Mouse (Mus musculus) CH12.LX (cell line): ENCODE measurements around the gene Zfp277. TPM values are rescaled to one million over a fixed set of nuclear protein-coding genes. Genes with fewer than 3 reads are reported as not detected.

Experiments
- DNase-seq: peaks from one replicate; pipeline ENCODE4 v3.0.0-alpha.2; 2013; ENCODE audit errors: extremely low read depth
- H3K27ac ChIP-seq: 2 replicates; pipeline ENCODE4 v1.5.1; 2012; ENCODE audit warnings: low read depth, mild to moderate bottlenecking, control low read depth, moderate library complexity; ENCODE audit not compliant: insufficient read depth
- H3K27me3 ChIP-seq: replicated peaks from 2 replicates; pipeline ENCODE3; 2012; ENCODE audit warnings: inconsistent platforms
- H3K36me3 ChIP-seq, 2 experiments: replicated peaks in 1 of 2; 2 replicates each; pipeline versions ENCODE3 to v1.6.1; 2012; ENCODE audit warnings: inconsistent platforms in 1 of 2, low read length in 1 of 2, mild to moderate bottlenecking in 1 of 2, mixed read lengths in 1 of 2, moderate library complexity in 1 of 2; ENCODE audit not compliant: control insufficient read depth in 1 of 2, insufficient read depth in 1 of 2
- H3K4me1 ChIP-seq, 2 experiments: 2 replicates each; pipeline ENCODE4 v1.6.1; 2012; ENCODE audit warnings: inconsistent platforms in 1 of 2, moderate library complexity in 1 of 2; ENCODE audit not compliant: insufficient read depth in 2 of 2, control insufficient read depth in 1 of 2
- H3K4me2 ChIP-seq: 2 replicates; pipeline ENCODE4 v1.6.1; 2012; ENCODE audit warnings: low read depth, mild to moderate bottlenecking, control low read depth; ENCODE audit not compliant: poor library complexity, insufficient read depth, severe bottlenecking
- H3K4me3 ChIP-seq, 3 experiments: fragments of 150-350 bp in 1 of 3; sonication (generic) in 1 of 3; replicated peaks in 1 of 3; 2 replicates each; pipeline versions ENCODE3 to v1.5.1; 2011 to 2012; ENCODE audit warnings: low read depth in 2 of 3, low read length in 2 of 3, mild to moderate bottlenecking in 2 of 3, moderate library complexity in 2 of 3, control low read depth in 1 of 3, improper control_type of control experiment in 1 of 3, inconsistent platforms in 1 of 3, mixed read lengths in 1 of 3; ENCODE audit not compliant: poor library complexity in 1 of 3
- H3K79me2 ChIP-seq: replicated peaks from 2 replicates; pipeline ENCODE4 v1.6.1; 2012; ENCODE audit warnings: mild to moderate bottlenecking, moderate library complexity; ENCODE audit not compliant: control insufficient read depth, poor library complexity, insufficient read depth, severe bottlenecking; ENCODE audit errors: extremely low read depth
- H3K9ac ChIP-seq: 2 replicates; pipeline ENCODE4 v1.6.1; 2012; ENCODE audit warnings: low read depth, mild to moderate bottlenecking, control low read depth, moderate library complexity; ENCODE audit not compliant: insufficient read depth
- H3K9me3 ChIP-seq: replicated peaks from 2 replicates; pipeline ENCODE3; 2012; ENCODE audit warnings: low read length, inconsistent platforms, mixed read lengths
- BHLHE40 ChIP-seq: IDR thresholded peaks from 2 replicates; pipeline ENCODE4 v1.6.1; 2011; ENCODE audit warnings: mild to moderate bottlenecking, low read depth, low read length, improper control_type of control experiment
- CHD1 ChIP-seq: IDR thresholded peaks from 2 replicates; pipeline ENCODE4 v1.6.1; 2012; ENCODE audit warnings: low read depth, low read length, improper control_type of control experiment, inconsistent platforms
- CHD2 ChIP-seq: IDR thresholded peaks from 2 replicates; pipeline ENCODE4 v1.6.1; 2011; ENCODE audit warnings: low read length, improper control_type of control experiment
- E2F4 ChIP-seq: IDR thresholded peaks from 2 replicates; pipeline ENCODE4 v1.6.1; 2011; ENCODE audit warnings: low read depth, low read length, improper control_type of control experiment; ENCODE audit not compliant: insufficient replicate concordance
- GABPA ChIP-seq: IDR thresholded peaks from 2 replicates; pipeline ENCODE4 v1.6.1; 2012; ENCODE audit warnings: low read depth, low read length, improper control_type of control experiment, inconsistent platforms; ENCODE audit not compliant: insufficient replicate concordance
- HCFC1 ChIP-seq: IDR thresholded peaks from 2 replicates; pipeline ENCODE4 v1.6.1; 2012; ENCODE audit warnings: low read depth, mild to moderate bottlenecking, inconsistent platforms, low read length, improper control_type of control experiment
- JUN ChIP-seq: IDR thresholded peaks from 2 replicates; pipeline ENCODE4 v1.6.1; 2011; ENCODE audit warnings: low read depth, mild to moderate bottlenecking, low read length, improper control_type of control experiment, moderate library complexity; ENCODE audit not compliant: insufficient read depth
- KAT2A ChIP-seq: IDR thresholded peaks from 2 replicates; pipeline ENCODE4 v1.6.1; 2012; ENCODE audit warnings: low read length, improper control_type of control experiment, inconsistent platforms; ENCODE audit not compliant: insufficient replicate concordance
- MAFK ChIP-seq: IDR thresholded peaks from 2 replicates; pipeline ENCODE4 v1.6.1; 2011; ENCODE audit warnings: low read length, improper control_type of control experiment; ENCODE audit not compliant: insufficient replicate concordance
- NELFE ChIP-seq: IDR thresholded peaks from 2 replicates; pipeline ENCODE4 v1.6.1; 2011; ENCODE audit warnings: low read depth, low read length, improper control_type of control experiment
- NRF1 ChIP-seq: IDR thresholded peaks from 2 replicates; pipeline ENCODE4 v1.6.1; 2014; ENCODE audit warnings: low read depth, mild to moderate bottlenecking, inconsistent platforms, low read length, improper control_type of control experiment, moderate library complexity
- PAX5 ChIP-seq: IDR thresholded peaks from 2 replicates; pipeline ENCODE4 v1.6.1; 2012; ENCODE audit warnings: low read length, inconsistent platforms, mixed read lengths
- TBP ChIP-seq: conservative IDR thresholded peaks from 2 replicates; pipeline ENCODE4 v1.6.1; 2011; ENCODE audit warnings: low read depth, low read length, improper control_type of control experiment
- TCF12 ChIP-seq: IDR thresholded peaks from 2 replicates; pipeline ENCODE4 v1.6.1; 2014; ENCODE audit warnings: low read depth, mild to moderate bottlenecking, inconsistent platforms, low read length, improper control_type of control experiment
- ZC3H11A ChIP-seq: IDR thresholded peaks from 2 replicates; pipeline ENCODE4 v1.6.1; 2012; ENCODE audit warnings: low read depth, mild to moderate bottlenecking, inconsistent platforms, low read length, improper control_type of control experiment
- ZKSCAN1 ChIP-seq: IDR thresholded peaks from 2 replicates; pipeline ENCODE4 v1.6.1; 2012; ENCODE audit warnings: low read depth, inconsistent platforms, low read length, improper control_type of control experiment, borderline replicate concordance
- ZNF384 ChIP-seq: IDR thresholded peaks from 2 replicates; pipeline ENCODE4 v1.6.1; 2012; ENCODE audit warnings: low read depth, low read length, improper control_type of control experiment, inconsistent platforms
- dilution Hi-C: fragments of 300-500 bp; cut with MboI; formaldehyde crosslinking; loops from 2 replicates; pipeline ENCODE4 v1.14.3; 2020; ENCODE audit warnings: low sequenced_read_pairs; ENCODE audit not compliant: extremely low pct_unique_long_range_greater_than_20kb, extremely low pct_ligation_motif_present
- in situ Hi-C: fragments of 300-500 bp; cut with MboI; formaldehyde crosslinking; loops from 3 replicates; pipeline ENCODE4 v1.14.3; 2019; ENCODE audit warnings: low sequenced_read_pairs, low pct_ligation_motif_present, low pct_unique_long_range_greater_than_20kb, mixed read lengths
- polyA plus RNA-seq: library from polyadenylated mRNA; unstranded; fragments of >175 nt; gene quantifications from 2 replicates; pipeline ENCODE4 v1.2.1, GENCODE M21; 2012; ENCODE audit warnings: low read depth; ENCODE audit not compliant: insufficient read length
- total RNA-seq, 2 experiments: library from RNA; depleted of rRNA; stranded (reverse); fragments of 300-350 nt in 1 of 2; fragments of >200 nt in 1 of 2; gene quantifications; 2 replicates each; pipeline ENCODE4 v1.2.3; 2012 to 2014

The Zfp277 gene
- total and polyA plus RNA-seq, 3 experiments: 13.7 to 31.2 (median 18.9) TPM

- H3K4me3 ChIP-seq: no peak overlapping the region
- H3K9me3 ChIP-seq: no peaks in the 10 kb centered on the region
- in situ Hi-C loops (no loop called here), dilution Hi-C loops (no loop called here)
- no peak overlapping the region for H3K4me2 ChIP-seq
- H3K79me2 ChIP-seq: no peaks in the 10 kb centered on the region
- DNase-seq: no peak
- H3K27me3 ChIP-seq: no peaks in the 10 kb centered on the region
- H3K4me1 ChIP-seq: no peaks in the 10 kb centered on the region
- no peaks in the 10 kb centered on the region for H3K36me3 ChIP-seq
- H3K9ac ChIP-seq: no peak overlapping the region
- H3K27ac ChIP-seq: no peak overlapping the region
- TF ChIP-seq NELFE (no peak), E2F4 (no peak)
- TF ChIP-seq, all 38 proteins: peak for 0
Observed at GRCm38 (mm10) chr12:40484224-40484623, 38.5 kb upstream of the Zfp277 start.

GRCm38 (mm10) chr12:40477621-40478452, 32.1 kb upstream of the Zfp277 start:
- H3K4me2 ChIP-seq: no peak overlapping the region
- no peaks in the 10 kb centered on the region for H3K4me1 ChIP-seq
- no peaks in the 10 kb centered on the region for H3K36me3 ChIP-seq
- dilution Hi-C loops (no loop called here), in situ Hi-C loops (no loop called here)
- no peaks in the 10 kb centered on the region for H3K79me2 ChIP-seq
- H3K9ac ChIP-seq: no peak overlapping the region
- TF ChIP-seq HCFC1 (no peak), TCF12 (no peak), CHD1 (no peak), BHLHE40 (no peak), CHD2 (no peak), MAFK (no peak), ZNF384 (no peak)
- H3K27ac ChIP-seq: no peak overlapping the region
- H3K4me3 ChIP-seq: no peak overlapping the region
- DNase-seq: no peak
- H3K9me3 ChIP-seq: no peaks in the 10 kb centered on the region
- H3K27me3 ChIP-seq: no peaks in the 10 kb centered on the region

- no peak for DNase-seq
- dilution Hi-C loops (no loop called here), in situ Hi-C loops (no loop called here)
Observed at GRCm38 (mm10) chr12:40473709-40474108, 28.0 kb upstream of the Zfp277 start.

More at GRCm38 (mm10) chr12:40473709-40474108, 28.0 kb upstream of the Zfp277 start:
- Histone ChIP-seq H3K4me3 (no peak overlapping the region), H3K9ac (no peak overlapping the region), H3K4me2 (no peak overlapping the region), H3K27me3 (no peaks in the 10 kb centered on the region), H3K27ac (no peak overlapping the region)
- TF ChIP-seq PAX5: no peak
- TF ChIP-seq GABPA: no peak
- TF ChIP-seq KAT2A: no peak
- no peak for TF ChIP-seq ZC3H11A
- TF ChIP-seq TBP: no peak
- no peak for TF ChIP-seq ZKSCAN1
- no peak for TF ChIP-seq JUN
- TF ChIP-seq TCF12: no peak
- TF ChIP-seq NRF1: no peak
- TF ChIP-seq, all 38 proteins: peak for 0
- no peaks in the 10 kb centered on the region for H3K36me3 ChIP-seq
- no peaks in the 10 kb centered on the region for H3K9me3 ChIP-seq
- no peaks in the 10 kb centered on the region for H3K79me2 ChIP-seq
- H3K4me1 ChIP-seq: no peaks in the 10 kb centered on the region
